Mouse (Mus musculus) retina, adult 2 months (tissue): Measurements from ENCODE around the gene Olfr638.
"Not testable (repeated sequence)": the region's sequence is repeated elsewhere in the genome, so short reads cannot be mapped to it uniquely, and the experiment has no call there.

Experiments
- DNase-seq: peaks from one replicate; pipeline ENCODE4 v3.0.0-alpha.2; 2012; ENCODE audit warnings: low read depth, low spot score

The Olfr638 gene

GRCm38 (mm10) chr7:103998446-103998845 is at the start of gene Olfr638:
Gene Olfr638, plus strand, starts transcription at chr7:103998746.
- DNase-seq, result no peak

GRCm38 (mm10) chr7:103966873-103967272 is 31.7 kb upstream of the Olfr638 start:
- not testable (repeated sequence) for DNase-seq

GRCm38 (mm10) chr7:103970852-103971251 is 27.7 kb upstream of the Olfr638 start, which contains the start of gene Olfr635:
Gene Olfr635, plus strand, starts transcription at chr7:103971152.
- no peak for DNase-seq

- DNase-seq, result no peak
Observed at GRCm38 (mm10) chr7:103971782-103972181, 26.8 kb upstream of the Olfr638 start.

- no peak for DNase-seq
Observed at GRCm38 (mm10) chr7:103999124-103999523, 578 bp downstream of the Olfr638 start.

- no peak for DNase-seq
Observed at GRCm38 (mm10) chr7:104017203-104017602, 18.7 kb downstream of the Olfr638 start, which contains the start of gene Olfr639. Gene Olfr639, minus strand, starts transcription at chr7:104017303.

- no peak for DNase-seq
Observed at GRCm38 (mm10) chr7:104018953-104019352, 20.4 kb downstream of the Olfr638 start.

- DNase-seq, result no peak
Observed at GRCm38 (mm10) chr7:104021651-104022050, 23.1 kb downstream of the Olfr638 start.

GRCm38 (mm10) chr7:104025473-104025872 is 26.9 kb downstream of the Olfr638 start, which contains the start of gene Olfr640:
Gene Olfr640, minus strand, starts transcription at chr7:104025573.
- DNase-seq, result no peak

GRCm38 (mm10) chr7:104026978-104027377 is 28.4 kb downstream of the Olfr638 start:
- DNase-seq, result no peak

GRCm38 (mm10) chr7:104035145-104035544 is 36.6 kb downstream of the Olfr638 start, which contains the start of gene Olfr641:
Gene Olfr641, plus strand, starts transcription at chr7:104035445.
- DNase-seq, result no peak

GRCm38 (mm10) chr7:104050745-104051144 is 52.2 kb downstream of the Olfr638 start:
- DNase-seq, result no peak

- DNase-seq, result no peak
Observed at GRCm38 (mm10) chr7:104052566-104052965, 54.0 kb downstream of the Olfr638 start, which contains the start of gene Olfr642. Gene Olfr642, minus strand, starts transcription at chr7:104052666.
